8 mouse cellular contexts compared by ENCODE assay signal in the genomic region with DNA sequence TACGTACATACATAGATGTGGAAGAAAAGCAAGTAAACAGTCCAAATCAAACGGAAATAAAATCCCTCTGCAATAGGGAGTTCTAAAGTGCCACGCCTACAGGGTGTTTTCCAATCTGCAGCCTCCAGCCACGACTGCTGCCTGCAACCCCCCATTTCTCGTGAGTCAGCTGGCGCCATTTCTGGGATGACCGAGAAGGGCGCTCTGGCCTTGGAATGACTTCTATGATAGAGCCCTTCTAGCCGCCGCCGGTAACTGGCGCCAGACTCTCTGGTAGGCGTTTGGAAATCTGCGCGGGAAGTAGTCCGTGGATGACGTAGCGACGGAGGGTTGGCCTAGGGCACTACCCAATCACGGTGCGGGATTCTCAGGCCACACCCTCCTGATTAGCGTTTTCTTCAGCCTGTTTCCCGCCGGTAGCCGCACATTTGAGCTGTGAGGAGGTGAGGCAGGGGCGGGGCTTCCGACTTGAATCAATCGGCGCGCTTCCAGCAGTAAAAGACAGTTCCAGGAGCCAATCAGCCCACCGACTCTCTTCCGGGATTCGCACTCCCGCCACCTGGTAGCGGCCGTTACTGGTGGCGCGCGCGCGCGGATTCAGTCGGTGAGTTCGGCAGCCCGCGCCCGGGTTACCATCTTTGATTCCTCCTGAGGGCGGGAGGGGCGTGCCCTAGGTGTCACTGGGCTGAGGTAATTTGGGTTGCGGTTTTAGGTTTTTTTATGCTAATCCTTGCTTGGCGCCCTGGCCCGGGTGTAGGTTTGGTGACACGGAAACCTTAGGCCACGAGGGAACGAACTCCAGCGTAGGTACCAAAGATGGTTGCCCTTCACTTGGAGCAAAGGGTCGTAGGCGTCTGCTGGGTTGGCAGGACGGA. TPM values are rescaled to one million over a fixed set of nuclear protein-coding genes. Genes with fewer than 3 reads are reported as not detected.
DNase-seq lines count a peak whose midpoint lies in the region; ATAC-seq and TF ChIP-seq lines count a peak whose summit lies in the region.

A gene (plus strand): TSS at position 440 of the 875 bp plus-strand sequence.

- peak within 1 kb of the TSS; percentile 71 for H3K4me2 ChIP-seq in forebrain, embryonic 13.5 days
- peak within 1 kb of the TSS; percentile 88 for H3K4me2 ChIP-seq in liver, postnatal 0 days (ENCODE audit: low read depth, low read length)
- H3K4me2 ChIP-seq in neural tube, embryonic 14.5 days (ENCODE audit: low read depth, low read length), result peak within 1 kb of the TSS; percentile 61

- H3K27ac ChIP-seq in ES-Bruce4 (ENCODE audit: insufficient read depth, low read length), result peak within 1 kb of the TSS; percentile 48
- H3K27ac ChIP-seq in forebrain, embryonic 13.5 days, result peak within 1 kb of the TSS; percentile 76
- peak within 1 kb of the TSS; percentile 91 for H3K27ac ChIP-seq in liver, postnatal 0 days (ENCODE audit: low read depth)
- H3K27ac ChIP-seq in neural tube, embryonic 14.5 days (ENCODE audit: low read depth, low read length), result peak within 1 kb of the TSS; percentile 64

- TF ChIP-seq EP300 in ES-Bruce4 (IDR thresholded peaks at IDR 0.05; ENCODE audit: insufficient read depth, low read depth, low read length), result peak; percentile 73
- TF ChIP-seq EP300 in liver, postnatal 0 days (IDR thresholded peaks at IDR 0.05; ENCODE audit: low read depth), result peak; percentile 92

- no peaks in the 10 kb centered on the region for H3K4me1 ChIP-seq in ES-Bruce4 (ENCODE audit: control insufficient read depth, insufficient read depth, low read length)
- peaks cover 34% of the 10 kb centered on the region for H3K4me1 ChIP-seq in forebrain, embryonic 13.5 days
- H3K4me1 ChIP-seq in liver, postnatal 0 days (ENCODE audit: insufficient read depth), result peaks cover 32% of the 10 kb centered on the region
- peaks cover 10% of the 10 kb centered on the region; the same call in 1 of the 2 replicates for H3K4me1 ChIP-seq in neural tube, embryonic 14.5 days (ENCODE audit: control insufficient read depth, insufficient read depth, low read length)

- under 1% methylated on average over 59 of the region's 59 CpGs for WGBS in forebrain, embryonic 13.5 days
- under 1% methylated on average over 59 of the region's 59 CpGs for WGBS in large intestine, adult 2 months
- under 1% methylated on average over 59 of the region's 59 CpGs for WGBS in liver, postnatal 0 days (ENCODE audit: insufficient replicate concordance)
- under 1% methylated on average over 59 of the region's 59 CpGs for WGBS in neural tube, embryonic 14.5 days

- TF ChIP-seq CTCF in ES-Bruce4 (IDR thresholded peaks at IDR 0.05; ENCODE audit: low read depth, low read length), result no peak
- peak; percentile 50 for TF ChIP-seq CTCF in liver, postnatal 0 days (IDR thresholded peaks at IDR 0.05; ENCODE audit: low read depth)

- H3K27me3 ChIP-seq in ES-Bruce4 (ENCODE audit: control insufficient read depth, insufficient read depth, low read length, poor library complexity, severe bottlenecking), result no peaks in the 10 kb centered on the region
- no peaks in the 10 kb centered on the region for H3K27me3 ChIP-seq in forebrain, embryonic 13.5 days
- H3K27me3 ChIP-seq in liver, postnatal 0 days (ENCODE audit: insufficient read depth, low read length), result no peaks in the 10 kb centered on the region
- H3K27me3 ChIP-seq in neural tube, embryonic 14.5 days (ENCODE audit: control insufficient read depth, insufficient read depth, low read length), result no peaks in the 10 kb centered on the region

- intact Hi-C loops in heart, postnatal 10 days (cut with DNase I), result no loop called here

- H3K36me3 ChIP-seq in ES-Bruce4 (ENCODE audit: control insufficient read depth, insufficient read depth, low read length, poor library complexity, severe bottlenecking), result peaks cover 30% of the 10 kb centered on the region
- peaks cover 25% of the 10 kb centered on the region for H3K36me3 ChIP-seq in forebrain, embryonic 13.5 days (ENCODE audit: poor library complexity, severe bottlenecking)
- H3K36me3 ChIP-seq in liver, postnatal 0 days (replicated peaks; ENCODE audit: insufficient read depth, low read length), result peaks cover 22% of the 10 kb centered on the region
- H3K36me3 ChIP-seq in neural tube, embryonic 14.5 days (ENCODE audit: control insufficient read depth, insufficient read depth, low read length), result peaks cover 6% of the 10 kb centered on the region; the same call in 1 of the 2 replicates

- peak; percentile 99 to 100 for DNase-seq in heart, postnatal 10 days
- DNase-seq in large intestine, adult 2 months (ENCODE audit: low read depth, low spot score), result peak; percentile 97
- DNase-seq in liver, postnatal 0 days, result peak; percentile 99
- DNase-seq in testis, postnatal 10 days (ENCODE audit: low spot score), result peak; percentile 99

- peak; percentile 51 for TF ChIP-seq POLR2A in ES-Bruce4 (IDR thresholded peaks at IDR 0.05; ENCODE audit: insufficient read depth, low read length)

- H3K9ac ChIP-seq in ES-Bruce4 (ENCODE audit: low read depth, poor library complexity, severe bottlenecking), result peak within 1 kb of the TSS; percentile 62
- peak within 1 kb of the TSS; percentile 68 for H3K9ac ChIP-seq in forebrain, embryonic 13.5 days
- peak within 1 kb of the TSS; percentile 75 for H3K9ac ChIP-seq in liver, postnatal 0 days (replicated peaks)
- peak within 1 kb of the TSS; percentile 58 for H3K9ac ChIP-seq in neural tube, embryonic 14.5 days (replicated peaks; ENCODE audit: low read depth, low read length)

- ATAC-seq in cerebellum, adult (ENCODE audit: insufficient number of reproducible peaks, low FRiP score, low TSS enrichment), result peak; percentile 94
- peak; percentile 92 for ATAC-seq in forebrain, embryonic 13.5 days
- ATAC-seq in liver, postnatal 0 days, result peak; percentile 91
- ATAC-seq in neural tube, embryonic 14.5 days (ENCODE audit: low read depth), result peak; percentile 91

- peak within 1 kb of the TSS; percentile 70 for H3K4me3 ChIP-seq in ES-Bruce4 (ENCODE audit: low read depth, low read length)
- peak within 1 kb of the TSS; percentile 57 for H3K4me3 ChIP-seq in forebrain, embryonic 13.5 days
- H3K4me3 ChIP-seq in liver, postnatal 0 days (ENCODE audit: low read depth, low read length), result peak within 1 kb of the TSS; percentile 74
- peak within 1 kb of the TSS; percentile 57 for H3K4me3 ChIP-seq in neural tube, embryonic 14.5 days (ENCODE audit: low read depth, low read length)

- H3K9me3 ChIP-seq in ES-Bruce4 (replicated peaks; ENCODE audit: control insufficient read depth, insufficient read depth, low read length, poor library complexity, severe bottlenecking), result no peaks in the 10 kb centered on the region
- H3K9me3 ChIP-seq in forebrain, embryonic 13.5 days (replicated peaks), result no peaks in the 10 kb centered on the region
- no peaks in the 10 kb centered on the region for H3K9me3 ChIP-seq in liver, postnatal 0 days (ENCODE audit: low read length)
- H3K9me3 ChIP-seq in neural tube, embryonic 14.5 days (ENCODE audit: control insufficient read depth, low read length), result no peaks in the 10 kb centered on the region

RNA-seq across cellular contexts. Expression of the gene that starts here (rescaled TPM):
- polyA plus RNA-seq in ES-Bruce4 (2011; ENCODE audit: insufficient read depth, insufficient read length, low read depth, missing spikeins), result 131 and 147 TPM in 2 replicates
- polyA plus RNA-seq in forebrain, embryonic 13.5 days (2015; fragmentation: Nextera tagmentation; extraction: Ambion mirVana), result 15.1 and 18.4 TPM in 2 replicates
- total RNA-seq in heart, postnatal 10 days (2021), result 10 to 100 TPM; 20.4 to 22.1 TPM
- 4.8 and 7.8 TPM in 2 replicates for polyA plus RNA-seq in large intestine, adult 2 months (2012; rRNA removed)
- 2.5 and 3.3 TPM in 2 replicates for polyA plus RNA-seq in liver, postnatal 0 days (2015; fragmentation: Nextera tagmentation; extraction: Ambion mirVana)
- 6.0 and 8.5 TPM in 2 replicates for polyA plus RNA-seq in neural tube, embryonic 14.5 days (2014; fragmentation: Nextera tagmentation; extraction: Ambion mirVana)

Comparison
In these comparisons a context has a peak if more than half of its experiments do, and no peak if none do; other contexts are left out.
1. Peak in every context shown above with its lines: DNase-seq, ATAC-seq, H3K4me3 ChIP-seq and H3K27ac ChIP-seq.